Mouse (Mus musculus) thymus, adult 2 months (tissue): Measurements from ENCODE around the gene Gjc1. TPM values are rescaled to one million over a fixed set of nuclear protein-coding genes. Genes with fewer than 3 reads are reported as not detected.

ENCODE experiments used
- DNase-seq: peaks from one replicate; pipeline ENCODE4 v3.0.0; 2021
- H3K27ac ChIP-seq: fragments of 200-500 bp; 2 replicates; pipeline ENCODE4 v1.5.1; 2012; ENCODE audit warnings: low read length, control low read depth; ENCODE audit not compliant: control insufficient read depth, insufficient read depth
- H3K27me3 ChIP-seq: fragments of 200-500 bp; 2 replicates; pipeline ENCODE4 v1.6.1; 2012; ENCODE audit warnings: mild to moderate bottlenecking, low read length, moderate library complexity, mixed read lengths; ENCODE audit not compliant: control insufficient read depth, insufficient read depth
- H3K36me3 ChIP-seq: fragments of 200-500 bp; 2 replicates; pipeline ENCODE4 v1.6.1; 2012; ENCODE audit warnings: mild to moderate bottlenecking, low read length, moderate library complexity; ENCODE audit not compliant: control insufficient read depth, insufficient read depth
- H3K4me1 ChIP-seq: fragments of 200-500 bp; replicated peaks from 2 replicates; pipeline ENCODE4 v1.6.1; 2012; ENCODE audit warnings: low read length; ENCODE audit not compliant: control insufficient read depth, insufficient read depth
- H3K4me3 ChIP-seq: fragments of 200-500 bp; 2 replicates; pipeline ENCODE4 v1.5.1; 2012; ENCODE audit warnings: mild to moderate bottlenecking, low read length, control low read depth, moderate library complexity; ENCODE audit not compliant: control insufficient read depth, insufficient read depth
- CTCF ChIP-seq: fragments of 200-500 bp; IDR thresholded peaks from 2 replicates; pipeline ENCODE4 v1.5.1; 2012; ENCODE audit warnings: mild to moderate bottlenecking, control low read depth, low read length, moderate library complexity, borderline replicate concordance; ENCODE audit not compliant: control insufficient read depth, poor library complexity, insufficient read depth; ENCODE audit errors: extremely low read depth
- POLR2A ChIP-seq: fragments of 200-500 bp; IDR thresholded peaks from 2 replicates; pipeline ENCODE4 v1.6.1; 2012; ENCODE audit warnings: mild to moderate bottlenecking, low read length, control low read depth, moderate library complexity; ENCODE audit not compliant: control insufficient read depth, poor library complexity, insufficient read depth; ENCODE audit errors: extremely low read depth
- WGBS: fragments of 180-500 bp; shearing (Covaris S2); methylation state at CpG from one replicate; pipeline ENCODE4 v1.1.7; 2018; 5-methylcytosine and 5-hydroxymethylcytosine counted together
- polyA plus RNA-seq: library from polyadenylated mRNA; depleted of rRNA; stranded (reverse); fragments of >200 nt; gene quantifications from 2 replicates; pipeline ENCODE4 v1.2.3, GENCODE M21; 2012

Gene Gjc1
- polyA plus RNA-seq, 1 experiment = 1.7 TPM

DNA sequence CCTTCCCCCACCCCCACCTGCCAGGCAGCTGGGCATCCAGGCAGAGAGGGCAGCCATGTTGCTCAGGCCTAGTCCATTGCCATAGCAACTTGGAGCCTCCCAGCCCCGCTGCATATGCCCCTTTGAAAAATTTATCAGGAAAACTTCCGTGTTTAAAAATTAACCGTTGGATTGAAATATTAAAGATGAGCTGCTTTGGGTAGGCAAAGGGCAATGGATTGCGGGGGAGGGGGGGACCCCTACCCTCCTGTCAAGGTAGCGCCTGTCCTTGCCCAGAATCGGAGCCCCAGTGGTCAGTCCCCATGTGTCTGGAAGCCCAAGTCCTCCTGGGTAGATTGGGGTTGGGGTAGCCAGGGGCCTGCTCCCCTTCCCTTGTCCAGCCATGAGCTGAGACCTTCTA is 50.4 kb downstream of the Gjc1 start:
- no peak for TF ChIP-seq CTCF
- TF ChIP-seq POLR2A = no peak
- WGBS = 91% methylated on average over 6 of the region's 6 CpGs
- Histone ChIP-seq H3K4me1 (peaks cover 2% of the 10 kb centered on the region), H3K4me3 (no peak overlapping the region), H3K27ac (no peak overlapping the region), H3K27me3 (no peaks in the 10 kb centered on the region), H3K36me3 (no peaks in the 10 kb centered on the region)
- no peak for DNase-seq

DNA sequence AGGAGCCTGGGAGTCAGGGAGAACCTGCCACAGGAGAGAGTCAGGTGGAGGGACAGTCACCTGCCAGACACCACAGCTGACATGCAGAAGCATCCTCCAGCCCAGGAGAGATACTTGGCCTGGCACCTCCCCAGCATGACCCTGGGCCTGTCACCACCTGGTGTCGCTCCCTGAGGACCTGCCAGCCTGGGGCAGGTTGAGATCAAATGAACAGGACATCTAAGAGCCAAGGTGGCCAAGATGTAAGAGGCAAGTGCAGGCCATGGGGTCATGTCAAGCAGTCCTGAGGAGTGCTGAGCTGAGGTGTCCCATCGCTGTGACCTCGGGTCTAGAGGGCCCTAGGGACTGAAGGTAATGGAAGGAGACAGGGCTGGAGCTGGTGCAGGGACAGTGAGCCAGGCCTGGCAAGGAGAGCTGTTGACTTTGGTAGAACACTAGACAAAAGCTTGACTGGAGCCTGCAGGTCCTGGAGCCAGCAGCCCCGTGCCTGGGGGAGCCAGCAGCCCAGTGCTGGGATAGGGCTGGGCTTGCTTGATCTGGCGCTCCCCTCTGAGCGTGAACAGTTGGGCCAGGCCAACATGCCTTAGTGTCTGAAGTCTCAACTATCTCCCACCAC is 52.3 kb downstream of the Gjc1 start:
- no peak for DNase-seq

DNA sequence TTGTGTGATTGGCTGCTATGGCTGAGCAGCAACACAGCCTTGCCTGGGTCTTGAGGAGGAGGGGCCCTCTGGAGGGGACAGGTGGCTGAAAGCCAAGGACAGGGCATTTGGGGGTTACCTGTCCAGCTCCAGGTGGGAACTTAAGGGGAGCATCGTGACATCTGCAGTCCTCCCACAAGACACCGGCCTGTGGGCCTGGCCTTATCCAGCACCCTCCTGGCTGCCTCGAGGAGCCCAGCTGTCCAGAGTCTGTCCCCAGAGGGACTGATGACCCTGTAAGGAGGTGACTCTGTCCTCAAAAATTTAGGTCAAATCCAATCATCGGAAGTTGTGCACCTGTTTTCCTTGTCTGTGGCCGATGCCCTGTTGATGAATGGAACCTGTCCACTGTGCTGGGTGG is 54.1 kb downstream of the Gjc1 start:
- Histone ChIP-seq H3K36me3 (no peaks in the 10 kb centered on the region), H3K4me1 (peaks cover 11% of the 10 kb centered on the region), H3K27ac (no peak overlapping the region), H3K4me3 (no peak overlapping the region), H3K27me3 (peaks cover 12% of the 10 kb centered on the region)
- 94% methylated on average over 5 of the region's 5 CpGs for WGBS
- TF ChIP-seq POLR2A (no peak), CTCF (no peak)
- no peak for DNase-seq

More for the DNA sequence above, 52.3 kb downstream of the Gjc1 start:
- H3K4me1 ChIP-seq = peaks cover 4% of the 10 kb centered on the region; the same call in 1 of the 2 replicates
- TF ChIP-seq POLR2A = no peak
- no peak for TF ChIP-seq CTCF
- peaks cover 4% of the 10 kb centered on the region for H3K27me3 ChIP-seq
- no peak overlapping the region for H3K4me3 ChIP-seq
- H3K36me3 ChIP-seq = no peaks in the 10 kb centered on the region
- WGBS = 94% methylated on average over 6 of the region's 6 CpGs
- no peak overlapping the region for H3K27ac ChIP-seq

DNA sequence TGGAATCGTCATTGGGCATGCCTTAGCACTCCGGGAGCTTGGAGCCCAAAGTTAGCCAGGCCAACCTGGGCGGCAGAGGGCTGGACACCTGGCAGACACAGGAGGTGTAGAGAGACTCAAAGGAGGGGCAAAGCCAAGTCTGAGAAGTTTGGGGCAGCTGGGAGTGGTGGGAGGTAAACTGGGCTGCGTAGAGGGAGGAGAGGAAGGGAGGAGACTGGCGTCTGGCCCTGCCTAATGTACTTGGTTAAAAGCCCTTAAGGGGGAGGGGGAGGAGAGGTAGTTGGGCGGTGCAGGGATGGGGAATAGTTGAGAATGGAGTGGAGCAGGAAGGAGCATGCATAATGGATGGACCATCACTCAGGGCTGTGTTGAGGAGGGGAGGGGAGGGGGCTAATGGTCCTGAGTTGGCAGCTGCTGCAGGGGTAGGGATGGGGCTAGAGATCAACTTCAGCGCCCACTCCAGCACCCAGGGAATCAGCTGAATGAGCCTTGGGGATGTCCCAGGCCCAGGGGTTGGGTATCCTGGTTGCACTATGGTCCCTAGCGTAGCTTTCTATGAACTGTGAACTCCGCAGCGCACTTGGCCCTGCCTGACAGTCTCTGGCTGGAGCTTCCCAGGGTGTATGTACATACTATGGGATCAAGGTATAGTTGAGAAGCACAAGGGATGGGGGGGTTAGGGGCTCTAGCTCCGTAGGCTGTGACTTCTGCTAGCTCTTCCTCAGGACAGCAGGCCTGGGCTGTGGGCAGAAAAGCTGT is 56.3 kb downstream of the Gjc1 start:
- Histone ChIP-seq H3K4me1 (peaks cover 11% of the 10 kb centered on the region), H3K36me3 (no peaks in the 10 kb centered on the region), H3K27ac (no peak overlapping the region), H3K4me3 (no peak overlapping the region), H3K27me3 (peaks cover 12% of the 10 kb centered on the region)
- 92% methylated on average over 11 of the region's 11 CpGs for WGBS
- no peak for TF ChIP-seq CTCF
- TF ChIP-seq POLR2A = no peak
- no peak for DNase-seq

DNA sequence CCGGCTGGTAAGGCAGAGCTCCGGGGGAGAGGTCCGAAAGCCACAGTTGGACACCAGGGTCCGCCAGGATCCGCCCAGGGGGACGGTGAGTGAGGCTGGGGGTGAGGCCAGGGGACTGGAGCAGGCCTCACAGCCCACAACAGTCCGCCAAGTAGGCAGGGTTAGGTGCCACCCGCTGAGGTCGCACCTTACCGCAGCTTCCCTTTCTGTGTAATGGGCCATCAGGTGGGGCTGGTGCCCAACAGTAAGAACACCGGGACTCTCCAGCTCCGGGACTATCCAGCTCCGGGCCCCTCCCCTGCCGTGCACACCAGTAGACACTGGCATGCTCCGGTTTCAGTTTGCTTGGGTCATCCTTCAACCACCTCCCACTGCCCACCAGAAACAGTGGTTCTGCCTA is 57.3 kb downstream of the Gjc1 start:
- no peak for TF ChIP-seq CTCF
- TF ChIP-seq POLR2A = no peak
- DNase-seq = no peak
- 9% methylated on average over 15 of the region's 15 CpGs for WGBS
- no peaks in the 10 kb centered on the region for H3K36me3 ChIP-seq
- peaks cover 11% of the 10 kb centered on the region for H3K4me1 ChIP-seq
- peaks cover 12% of the 10 kb centered on the region for H3K27me3 ChIP-seq
- H3K4me3 ChIP-seq = peak overlapping the region; percentile 36
- no peak overlapping the region for H3K27ac ChIP-seq

DNA sequence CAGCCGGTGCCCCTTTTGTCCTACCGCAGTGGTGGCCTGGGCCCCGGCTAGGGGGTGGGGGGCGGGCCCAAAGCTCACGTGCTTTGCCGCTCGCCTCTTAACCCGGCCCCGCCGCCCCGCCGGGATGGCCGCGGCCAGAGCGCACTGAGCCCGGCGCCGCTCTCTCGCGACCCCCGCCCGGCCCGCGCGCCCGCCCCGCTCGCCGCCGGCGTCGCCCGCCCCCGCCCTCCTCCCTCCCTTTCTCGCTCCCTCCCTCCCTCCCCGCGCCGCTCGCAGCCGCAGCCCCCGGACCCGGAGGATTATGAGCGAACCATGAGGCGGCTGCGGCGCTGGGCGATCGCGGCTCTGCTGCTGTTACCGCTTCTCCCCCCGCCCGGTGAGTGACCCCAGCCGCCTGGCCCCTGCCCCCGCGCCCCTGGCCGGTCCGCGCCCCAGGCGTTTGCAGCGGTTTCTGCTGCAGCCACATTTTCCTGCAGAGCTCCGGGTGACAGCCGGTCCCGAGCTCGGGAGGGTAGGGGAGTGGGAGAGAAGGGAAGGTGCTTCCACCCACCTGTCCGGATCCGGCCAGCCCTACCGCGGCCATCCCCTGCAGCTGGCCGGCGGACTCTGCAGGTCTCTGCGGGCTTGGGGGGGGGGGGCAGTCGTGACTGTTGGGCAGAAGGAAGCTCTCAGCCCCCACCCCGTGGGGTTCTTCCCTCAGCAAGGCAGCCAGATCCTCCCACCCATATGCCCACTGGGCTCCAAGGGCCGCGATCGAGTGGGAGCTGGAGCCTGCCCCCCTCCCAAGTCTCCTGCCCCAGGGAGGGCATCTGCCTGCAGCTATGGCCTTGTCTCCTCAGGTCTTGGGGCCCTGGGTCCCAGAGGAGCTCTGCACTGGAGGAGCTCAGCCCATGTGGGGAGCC is 57.9 kb downstream of the Gjc1 start, which contains the start of gene Adam11:
Gene Adam11 (plus strand): TSS at position 131 of the 902 bp plus-strand sequence.
- Histone ChIP-seq H3K27me3 (peaks cover 12% of the 10 kb centered on the region), H3K36me3 (no peaks in the 10 kb centered on the region), H3K27ac (no peak within 1 kb of the TSS), H3K4me3 (peak within 1 kb of the TSS; percentile 36), H3K4me1 (peaks cover 11% of the 10 kb centered on the region)
- no peak for DNase-seq
- TF ChIP-seq CTCF (no peak), POLR2A (no peak)
- 3% methylated on average over 51 of the region's 76 CpGs for WGBS
